Comparison of ENCODE assay signal across 8 mouse cellular contexts in genomic region chr16:64872841-64873240, GRCm38 (mm10). TPM values are rescaled to one million over a fixed set of nuclear protein-coding genes. Genes with fewer than 3 reads are reported as not detected.
A peak's percentile ranks its signal among the peaks of the same experiment; 100 is the strongest.
DNase-seq lines count a peak whose midpoint lies in the region; ATAC-seq and TF ChIP-seq lines count a peak whose summit lies in the region.

No protein-coding gene starts in this region.

- H3K4me1 ChIP-seq in liver, adult 2 months (ENCODE audit: control insufficient read depth, insufficient read depth, low read length), result no peaks in the 10 kb centered on the region; the same call in 1 of the 2 replicates
- no peaks in the 10 kb centered on the region for H3K4me1 ChIP-seq in cortical plate, adult 2 months (ENCODE audit: control insufficient read depth, insufficient read depth, low read length)
- H3K4me1 ChIP-seq in hindbrain, postnatal 0 days (ENCODE audit: insufficient read depth, low read length), result no peaks in the 10 kb centered on the region
- no peaks in the 10 kb centered on the region for H3K4me1 ChIP-seq in midbrain, postnatal 0 days (ENCODE audit: insufficient read depth, low read length)

- H3K27ac ChIP-seq in liver, adult 2 months (replicated peaks; ENCODE audit: insufficient read depth, low read depth, low read length), result no peak overlapping the region
- H3K27ac ChIP-seq in cortical plate, adult 2 months (ENCODE audit: insufficient read depth, low read length), result no peak overlapping the region
- H3K27ac ChIP-seq in hindbrain, postnatal 0 days, result no peak overlapping the region
- no peak overlapping the region for H3K27ac ChIP-seq in midbrain, postnatal 0 days (ENCODE audit: low read depth, low read length)

- H3K9ac ChIP-seq in liver, adult 2 months (ENCODE audit: low read depth, low read length), result no peak overlapping the region
- H3K9ac ChIP-seq in hindbrain, postnatal 0 days (replicated peaks; ENCODE audit: low read length), result no peak overlapping the region
- H3K9ac ChIP-seq in midbrain, postnatal 0 days (replicated peaks; ENCODE audit: low read length, poor library complexity, severe bottlenecking), result no peak overlapping the region

- H3K9me3 ChIP-seq in hindbrain, postnatal 0 days (ENCODE audit: low read length), result no peaks in the 10 kb centered on the region
- no peaks in the 10 kb centered on the region for H3K9me3 ChIP-seq in midbrain, postnatal 0 days (ENCODE audit: low read length)

- TF ChIP-seq POLR2A in liver, adult 2 months (IDR thresholded peaks at IDR 0.05; ENCODE audit: extremely low read depth, insufficient read depth, low read length), result no peak
- TF ChIP-seq POLR2A in cortical plate, adult 2 months (IDR thresholded peaks at IDR 0.05; ENCODE audit: extremely low read depth, insufficient read depth, low read length), result no peak

- ATAC-seq in hindbrain, postnatal 0 days, result no peak
- no peak for ATAC-seq in midbrain, postnatal 0 days (ENCODE audit: low FRiP score)
- no peak for ATAC-seq in cerebellum, adult (ENCODE audit: insufficient number of reproducible peaks, low FRiP score, low TSS enrichment)

- H3K36me3 ChIP-seq in liver, adult 2 months (ENCODE audit: control insufficient read depth, insufficient read depth, low read length), result no peaks in the 10 kb centered on the region
- H3K36me3 ChIP-seq in hindbrain, postnatal 0 days (ENCODE audit: insufficient read depth, low read length), result no peaks in the 10 kb centered on the region
- no peaks in the 10 kb centered on the region for H3K36me3 ChIP-seq in midbrain, postnatal 0 days (ENCODE audit: insufficient read depth, low read length)

- H3K79me2 ChIP-seq in liver, adult 2 months (ENCODE audit: control insufficient read depth, insufficient read depth, low read length), result no peaks in the 10 kb centered on the region

- no peak for DNase-seq in liver, adult 2 months (ENCODE audit: extremely low read depth, low read depth, low spot score)
- no peak for DNase-seq in liver
- no peak for DNase-seq in hindbrain, postnatal 0 days (ENCODE audit: low spot score)
- no peak for DNase-seq in midbrain, postnatal 0 days (ENCODE audit: low spot score)
- DNase-seq in adrenal gland, postnatal 14 days, result no peak
- DNase-seq in gastrocnemius, postnatal 4 days (ENCODE audit: low spot score in 2 of 2), result no peak

- TF ChIP-seq CTCF in liver, adult 2 months (IDR thresholded peaks at IDR 0.05; ENCODE audit: low read depth, low read length), result no peak
- TF ChIP-seq CTCF in cortical plate, adult 2 months (IDR thresholded peaks at IDR 0.05; ENCODE audit: extremely low read depth, insufficient read depth, low read length), result no peak
- no peak for TF ChIP-seq CTCF in hindbrain, postnatal 0 days (IDR thresholded peaks at IDR 0.05; ENCODE audit: low read depth)
- TF ChIP-seq CTCF in midbrain, postnatal 0 days (IDR thresholded peaks at IDR 0.05), result no peak

- H3K4me3 ChIP-seq in liver, adult 2 months (ENCODE audit: insufficient read depth, low read depth, low read length), result peak overlapping the region; percentile 78; the same call in 1 of the 2 replicates
- H3K4me3 ChIP-seq in cortical plate, adult 2 months (ENCODE audit: insufficient read depth, low read length), result peak overlapping the region; percentile 90; the same call in 1 of the 2 replicates
- H3K4me3 ChIP-seq in hindbrain, postnatal 0 days (ENCODE audit: low read length), result peak overlapping the region; percentile 67
- H3K4me3 ChIP-seq in midbrain, postnatal 0 days (ENCODE audit: low read depth, low read length), result no peak overlapping the region

- peak overlapping the region; percentile 79 for H3K4me2 ChIP-seq in hindbrain, postnatal 0 days (ENCODE audit: low read depth, low read length)
- peak overlapping the region; percentile 40 for H3K4me2 ChIP-seq in midbrain, postnatal 0 days (ENCODE audit: low read depth, low read length, poor library complexity, severe bottlenecking)

- no peaks in the 10 kb centered on the region for H3K27me3 ChIP-seq in liver, adult 2 months (ENCODE audit: control insufficient read depth, insufficient read depth, low read length)
- H3K27me3 ChIP-seq in hindbrain, postnatal 0 days (ENCODE audit: insufficient read depth, low read length), result no peaks in the 10 kb centered on the region
- H3K27me3 ChIP-seq in midbrain, postnatal 0 days (ENCODE audit: insufficient read depth, low read length), result no peaks in the 10 kb centered on the region

- 14% methylated on average over 7 of the region's 7 CpGs for WGBS in liver, adult 2 months
- 5% methylated on average over 7 of the region's 7 CpGs for WGBS in hindbrain, postnatal 0 days
- 12% methylated on average over 7 of the region's 7 CpGs for WGBS in midbrain, postnatal 0 days

RNA-seq across cellular contexts. Expression of gene Cggbp1, which starts 21.0 kb away (rescaled TPM):
- total RNA-seq in liver, adult 2 months (2014; rRNA removed), result 29.5 and 32.2 TPM in 2 replicates
- polyA plus RNA-seq in liver, adult 2 months (2012; rRNA removed), result 6.7 and 7.0 TPM in 2 replicates
- polyA plus RNA-seq in cortical plate, adult 2 months (2012; rRNA removed), result 34.2 and 36.7 TPM in 2 replicates
- 53.0 and 54.4 TPM in 2 replicates for total RNA-seq in hindbrain, postnatal 0 days (2014; rRNA removed)
- 46.2 and 47.1 TPM in 2 replicates for polyA plus RNA-seq in hindbrain, postnatal 0 days (2015; fragmentation: Nextera tagmentation; extraction: Ambion mirVana)
- 66.0 and 80.9 TPM in 2 replicates for total RNA-seq in midbrain, postnatal 0 days (2014; rRNA removed)
- 47.4 and 53.0 TPM in 2 replicates for polyA plus RNA-seq in midbrain, postnatal 0 days (2015; fragmentation: Nextera tagmentation; extraction: Ambion mirVana)
- total RNA-seq in adrenal gland, postnatal 14 days (2021), result 126 and 131 TPM in 2 replicates
- 10 to 100 TPM; 64.2 to 70.3 TPM for total RNA-seq in gastrocnemius, postnatal 4 days (2021)

RNA-seq across cellular contexts. Expression of gene Zfp654, which starts 21.4 kb away (rescaled TPM):
- 9.0 and 9.7 TPM in 2 replicates for total RNA-seq in liver, adult 2 months (2014; rRNA removed)
- polyA plus RNA-seq in liver, adult 2 months (2012; rRNA removed), result 0.65 TPM in 2 replicates
- polyA plus RNA-seq in cortical plate, adult 2 months (2012; rRNA removed), result 9.0 and 9.1 TPM in 2 replicates
- 7.3 and 9.4 TPM in 2 replicates for total RNA-seq in hindbrain, postnatal 0 days (2014; rRNA removed)
- polyA plus RNA-seq in hindbrain, postnatal 0 days (2015; fragmentation: Nextera tagmentation; extraction: Ambion mirVana), result 2.6 and 3.0 TPM in 2 replicates
- total RNA-seq in midbrain, postnatal 0 days (2014; rRNA removed), result 8.4 and 12.2 TPM in 2 replicates
- 2.7 TPM in 2 replicates for polyA plus RNA-seq in midbrain, postnatal 0 days (2015; fragmentation: Nextera tagmentation; extraction: Ambion mirVana)
- total RNA-seq in adrenal gland, postnatal 14 days (2021), result 19.3 and 20.3 TPM in 2 replicates
- 1 to 10 TPM; 7.9 to 9.6 TPM for total RNA-seq in gastrocnemius, postnatal 4 days (2021)
